Mouse (Mus musculus) hindbrain, embryonic 13.5 days (tissue): ENCODE data around the gene Vps18. TPM values are rescaled to one million over a fixed set of nuclear protein-coding genes. Genes with fewer than 3 reads are reported as not detected.

ENCODE experiments used
- ATAC-seq: fragments of 200-750 bp; cut with Nextera tagmentation; 2 replicates; pipeline ENCODE4 v1.8.0; 2017; ENCODE audit warnings: moderate TSS enrichment; ENCODE audit not compliant: low FRiP score
- H3K27ac ChIP-seq: fragments of 300-500 bp; sonication (generic); 2 replicates; pipeline ENCODE4 v1.5.1; 2015; ENCODE audit warnings: inconsistent platforms, mild to moderate bottlenecking, moderate library complexity
- H3K27me3 ChIP-seq: fragments of 300-500 bp; sonication (generic); 2 replicates; pipeline ENCODE4 v1.6.1; 2015; ENCODE audit warnings: mild to moderate bottlenecking, inconsistent platforms
- H3K36me3 ChIP-seq: fragments of 300-500 bp; sonication (generic); 2 replicates; pipeline ENCODE4 v1.6.1; 2015; ENCODE audit warnings: mild to moderate bottlenecking, inconsistent platforms
- H3K4me1 ChIP-seq: fragments of 300-500 bp; sonication (generic); replicated peaks from 2 replicates; pipeline ENCODE4 v1.6.1; 2015; ENCODE audit warnings: inconsistent platforms
- H3K4me2 ChIP-seq: fragments of 300-500 bp; sonication (generic); 2 replicates; pipeline ENCODE4 v1.6.1; 2015; ENCODE audit warnings: inconsistent platforms, mild to moderate bottlenecking, moderate library complexity
- H3K4me3 ChIP-seq: fragments of 300-500 bp; sonication (generic); 2 replicates; pipeline ENCODE4 v1.5.1; 2015; ENCODE audit warnings: mild to moderate bottlenecking, inconsistent platforms
- H3K9ac ChIP-seq: fragments of 300-500 bp; sonication (generic); 2 replicates; pipeline ENCODE4 v1.6.1; 2015; ENCODE audit warnings: mild to moderate bottlenecking, inconsistent platforms
- H3K9me3 ChIP-seq: fragments of 300-500 bp; sonication (generic); 2 replicates; pipeline ENCODE4 v1.6.1; 2016; ENCODE audit warnings: inconsistent platforms
- WGBS: fragments of 180-500 bp; shearing (Covaris S2); methylation state at CpG from one replicate; pipeline ENCODE4 v1.1.7; 2015; 5-methylcytosine and 5-hydroxymethylcytosine counted together
- polyA plus RNA-seq: library from polyadenylated mRNA; unstranded; fragments of >200 nt; fragmentation: Nextera tagmentation; extraction: Ambion mirVana; gene quantifications from 2 replicates; pipeline ENCODE4 v1.2.1, GENCODE M21; 2015

The Vps18 gene
- polyA plus RNA-seq, 1 experiment from 2014 or later: 26.0 TPM

DNA sequence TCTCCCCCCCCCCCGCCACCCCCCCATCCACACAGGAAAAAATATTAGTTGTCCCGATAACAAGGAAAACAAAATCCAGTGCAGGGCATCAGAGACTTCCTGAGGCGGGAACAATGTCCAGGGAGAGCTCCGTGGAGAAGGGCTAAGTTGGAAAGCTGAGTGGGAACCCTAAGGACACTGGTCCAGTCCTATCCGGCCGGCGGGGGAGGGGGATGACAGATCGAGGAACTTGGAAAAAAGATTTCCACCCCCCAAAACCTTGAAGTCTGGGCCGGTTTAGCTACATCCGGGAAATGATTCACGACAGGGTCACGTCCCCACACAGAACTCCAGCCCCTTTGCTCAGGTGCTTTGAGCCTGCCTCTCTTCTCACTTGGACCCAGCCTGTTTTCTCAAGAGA, 23.0 kb downstream of the Vps18 start:
- no peak overlapping the region for H3K4me3 ChIP-seq
- H3K27ac ChIP-seq: no peak overlapping the region
- H3K9ac ChIP-seq: no peak overlapping the region
- H3K27me3 ChIP-seq: peaks cover 60% of the 10 kb centered on the region
- peaks cover 16% of the 10 kb centered on the region for H3K4me1 ChIP-seq
- H3K9me3 ChIP-seq: no peaks in the 10 kb centered on the region; the same call in 1 of the 2 replicates
- ATAC-seq: no peak
- no peak overlapping the region for H3K4me2 ChIP-seq
- no peaks in the 10 kb centered on the region for H3K36me3 ChIP-seq
- WGBS: 62% methylated on average over 12 of the region's 12 CpGs

DNA sequence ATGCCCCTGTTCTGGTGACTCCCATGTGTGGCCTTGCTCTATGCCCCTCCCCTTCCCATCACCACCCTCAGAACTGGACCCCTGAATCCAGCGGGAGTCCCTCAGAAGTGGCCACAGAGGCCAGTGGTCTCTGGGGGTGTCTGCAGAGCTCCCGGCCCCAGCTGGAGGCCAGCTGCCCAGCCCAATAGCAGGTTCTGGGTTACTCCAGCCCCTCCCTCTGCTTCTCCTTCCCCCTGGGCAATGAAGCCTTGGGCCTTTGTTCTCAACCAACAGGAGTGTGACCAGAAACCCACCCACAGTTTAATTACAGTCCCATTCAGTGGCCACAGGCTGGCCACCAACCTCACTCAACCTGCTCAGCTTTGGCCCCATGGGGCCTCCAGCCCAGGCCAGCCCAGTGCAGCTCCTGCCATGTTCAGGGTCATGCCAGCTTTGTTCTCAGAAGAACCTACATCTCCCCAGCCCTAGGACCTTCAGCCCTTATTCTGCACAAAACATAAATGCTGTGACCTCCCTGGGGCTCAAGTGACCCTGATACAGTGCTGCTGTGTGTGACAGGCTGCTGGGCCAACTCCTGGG, 23.9 kb downstream of the Vps18 start:
- Histone ChIP-seq H3K4me2 (no peak overlapping the region), H3K27ac (no peak overlapping the region), H3K36me3 (no peaks in the 10 kb centered on the region), H3K9me3 (no peaks in the 10 kb centered on the region; the same call in 1 of the 2 replicates), H3K27me3 (peaks cover 68% of the 10 kb centered on the region), H3K4me3 (no peak overlapping the region), H3K9ac (no peak overlapping the region), H3K4me1 (peaks cover 16% of the 10 kb centered on the region)
- 21% methylated on average over 2 of the region's 2 CpGs for WGBS
- ATAC-seq: 0 out of 2 replicates have a peak, but pooled peaks have one; percentile 37

DNA sequence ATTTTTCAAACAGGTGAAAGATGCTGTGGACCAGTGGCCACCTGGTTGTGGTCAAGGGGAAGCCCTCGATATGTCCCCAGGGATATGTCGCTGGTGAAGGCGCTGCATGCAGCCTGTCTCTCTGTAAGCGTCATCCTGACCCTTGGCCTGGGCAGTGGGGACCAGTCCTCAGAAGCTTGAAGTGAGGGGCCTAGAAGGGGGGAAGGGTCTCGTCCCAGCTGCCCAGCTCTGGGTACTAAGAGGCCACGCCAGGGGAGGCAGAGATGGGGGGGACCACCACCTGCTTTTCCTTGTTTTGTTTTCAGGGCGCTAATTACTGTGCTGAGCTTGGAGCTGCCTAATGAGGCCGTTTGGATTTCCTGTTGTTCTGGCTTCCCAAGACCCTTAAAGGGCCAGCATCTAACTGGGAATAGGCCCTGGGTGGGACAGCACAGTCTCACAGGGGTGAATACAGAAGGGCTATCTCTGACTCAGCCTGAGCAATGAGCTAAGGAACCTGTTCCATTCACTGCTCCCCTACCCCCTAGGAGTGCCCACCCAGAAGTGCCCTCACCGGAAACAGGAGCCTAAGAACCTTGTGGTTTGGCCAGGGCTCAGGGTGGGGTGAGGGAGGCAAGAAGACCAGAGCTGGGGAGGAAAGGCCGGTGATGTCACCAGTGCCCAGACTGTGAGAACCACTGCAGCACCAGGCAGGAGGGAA, 25.4 kb downstream of the Vps18 start:
- H3K4me2 ChIP-seq: no peak overlapping the region
- no peaks in the 10 kb centered on the region for H3K36me3 ChIP-seq
- ATAC-seq: 0 out of 2 replicates have a peak, but pooled peaks have one; percentile 40
- WGBS: 34% methylated on average over 10 of the region's 10 CpGs
- no peak overlapping the region for H3K27ac ChIP-seq
- no peak overlapping the region for H3K9ac ChIP-seq
- H3K4me3 ChIP-seq: no peak overlapping the region
- H3K27me3 ChIP-seq: peaks cover 81% of the 10 kb centered on the region
- no peaks in the 10 kb centered on the region; the same call in 1 of the 2 replicates for H3K9me3 ChIP-seq
- H3K4me1 ChIP-seq: peaks cover 16% of the 10 kb centered on the region

DNA sequence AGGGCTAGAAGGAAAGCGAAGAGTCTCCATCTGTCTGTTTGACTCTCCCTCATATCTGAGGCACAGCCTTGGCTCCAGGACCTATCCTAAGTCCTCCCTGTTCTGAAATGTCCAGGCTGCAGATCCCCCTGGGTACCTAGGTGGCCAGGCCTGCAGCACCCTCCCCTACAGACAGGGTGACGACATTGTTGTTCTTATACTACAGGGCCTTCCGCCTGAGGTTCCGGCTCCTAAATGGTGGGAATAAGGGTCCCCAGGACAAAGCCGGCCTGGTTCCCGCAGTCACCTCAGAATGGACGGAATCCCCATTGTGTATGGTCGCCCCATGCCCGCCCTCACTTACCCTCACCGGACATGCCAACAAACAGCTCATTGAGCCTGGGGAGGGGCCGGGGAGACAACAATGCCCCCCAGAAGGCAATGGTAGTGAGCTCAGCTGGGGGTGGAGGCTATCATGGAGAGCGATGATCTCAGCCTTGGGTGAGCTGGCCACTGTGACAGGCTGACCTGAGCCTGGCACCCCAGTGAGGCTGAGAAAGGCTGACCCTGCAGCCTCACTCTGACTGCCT, 26.3 kb downstream of the Vps18 start:
- no peaks in the 10 kb centered on the region; the same call in 1 of the 2 replicates for H3K9me3 ChIP-seq
- H3K36me3 ChIP-seq: no peaks in the 10 kb centered on the region
- H3K4me2 ChIP-seq: no peak overlapping the region
- H3K4me3 ChIP-seq: no peak overlapping the region
- peaks cover 83% of the 10 kb centered on the region for H3K27me3 ChIP-seq
- WGBS: 61% methylated on average over 12 of the region's 12 CpGs
- ATAC-seq: no peak
- H3K27ac ChIP-seq: no peak overlapping the region
- H3K9ac ChIP-seq: no peak overlapping the region
- peaks cover 16% of the 10 kb centered on the region for H3K4me1 ChIP-seq

DNA sequence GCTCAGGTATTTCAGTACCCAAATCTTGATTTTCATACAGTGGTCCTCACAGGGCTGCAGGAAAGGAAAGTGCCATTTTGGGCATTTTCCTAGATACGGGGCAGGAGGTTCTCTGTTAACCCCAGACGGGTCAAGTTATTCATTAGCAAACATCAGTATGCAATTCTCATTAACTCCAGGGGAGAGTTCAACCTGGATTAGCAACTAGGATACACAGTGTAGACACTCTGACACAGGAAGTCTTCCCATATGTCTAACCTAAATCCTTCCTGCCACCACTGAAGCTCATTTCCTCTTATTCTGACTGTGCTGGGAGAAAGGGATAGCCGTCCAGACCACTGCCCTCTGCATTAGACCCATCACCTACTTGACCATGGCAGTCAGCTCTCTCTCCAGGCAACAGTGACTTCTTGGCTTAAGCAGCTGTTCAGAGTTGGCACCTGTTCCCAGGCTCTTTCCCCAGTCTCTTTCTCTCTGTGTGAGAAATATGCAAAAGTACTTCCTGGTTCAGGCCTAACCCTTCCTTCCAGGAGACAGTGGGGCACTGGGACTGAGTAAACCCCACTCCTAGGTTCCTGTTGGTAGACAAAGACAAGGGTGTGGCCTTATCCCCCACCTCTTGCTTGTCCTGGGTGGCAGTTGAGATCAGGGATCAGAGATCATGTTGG, 29.6 kb downstream of the Vps18 start:
- H3K27me3 ChIP-seq: peaks cover 97% of the 10 kb centered on the region
- ATAC-seq: no peak
- no peak overlapping the region for H3K4me2 ChIP-seq
- H3K9ac ChIP-seq: no peak overlapping the region
- H3K36me3 ChIP-seq: no peaks in the 10 kb centered on the region
- no peaks in the 10 kb centered on the region; the same call in 1 of the 2 replicates for H3K9me3 ChIP-seq
- H3K27ac ChIP-seq: no peak overlapping the region
- H3K4me3 ChIP-seq: no peak overlapping the region
- WGBS: 66% methylated on average over 3 of the region's 3 CpGs
- H3K4me1 ChIP-seq: peaks cover 37% of the 10 kb centered on the region

DNA sequence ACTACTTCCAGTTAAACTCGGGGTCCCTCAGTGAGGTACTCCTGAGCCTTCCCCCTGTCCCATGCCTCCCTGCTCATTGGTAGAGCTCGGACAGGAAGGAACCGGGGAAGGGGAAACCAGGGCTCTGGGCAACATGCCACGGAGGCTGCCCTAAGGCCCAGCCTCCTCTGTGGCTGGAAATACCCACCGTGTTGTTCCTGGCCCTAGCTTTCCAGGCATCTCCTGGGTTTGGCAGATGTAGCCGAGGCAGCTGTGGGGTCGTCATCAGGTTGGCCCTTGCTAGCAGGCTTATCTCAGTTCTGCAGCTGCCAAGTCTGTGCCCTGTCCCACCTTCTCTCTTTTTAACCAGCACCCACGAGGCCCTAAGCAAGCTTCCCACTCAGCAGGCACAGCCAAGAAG, 32.0 kb downstream of the Vps18 start:
- Histone ChIP-seq H3K36me3 (no peaks in the 10 kb centered on the region), H3K4me1 (peaks cover 49% of the 10 kb centered on the region), H3K27ac (no peak overlapping the region), H3K4me2 (no peak overlapping the region), H3K9me3 (no peaks in the 10 kb centered on the region; the same call in 1 of the 2 replicates), H3K9ac (no peak overlapping the region), H3K4me3 (no peak overlapping the region), H3K27me3 (peaks cover 97% of the 10 kb centered on the region)
- no peak for ATAC-seq
- 66% methylated on average over 8 of the region's 8 CpGs for WGBS

DNA sequence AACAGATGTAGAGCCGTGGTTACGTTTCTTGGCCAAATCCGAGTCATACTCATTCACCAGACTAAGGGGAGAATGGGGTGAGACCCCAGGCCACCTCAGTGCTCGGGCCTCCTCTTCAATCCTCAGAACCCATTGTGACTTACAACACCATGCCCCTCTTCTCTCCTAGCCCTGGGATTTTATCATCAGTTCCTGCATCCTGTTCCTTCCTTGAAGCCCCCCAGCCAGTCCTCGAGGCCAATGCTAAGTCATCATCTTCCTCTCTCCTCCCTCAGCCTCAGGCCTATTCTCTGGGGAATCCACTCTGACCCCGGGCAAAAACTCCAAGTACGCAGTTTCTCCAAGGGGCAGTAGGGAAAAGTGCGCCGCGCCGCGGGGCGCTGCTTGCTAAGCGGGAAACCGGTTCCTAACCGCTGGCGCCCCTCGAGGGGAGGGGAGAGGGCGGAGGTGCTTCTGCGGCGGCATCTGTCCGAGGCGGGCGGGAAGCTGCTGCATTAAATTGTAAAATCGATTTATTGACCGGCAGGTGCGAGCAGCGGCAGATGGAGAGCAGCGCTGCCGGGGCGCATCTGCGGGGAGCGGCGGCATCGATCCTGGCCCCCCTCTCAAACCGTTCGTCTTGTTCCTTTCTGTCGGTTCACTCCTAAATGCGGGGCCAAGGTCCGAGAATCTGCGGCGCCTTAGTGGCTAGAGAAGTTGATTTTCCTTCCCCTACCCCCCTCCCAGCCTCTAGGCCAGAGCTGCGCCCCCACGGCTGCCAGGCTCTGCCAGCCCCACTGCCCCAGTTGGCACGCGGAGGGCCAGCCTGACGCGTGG, 33.4 kb downstream of the Vps18 start:
- H3K4me1 ChIP-seq: peaks cover 63% of the 10 kb centered on the region
- no peak overlapping the region; the same call in 1 of the 2 replicates for H3K27ac ChIP-seq
- no peak for ATAC-seq
- H3K9me3 ChIP-seq: no peaks in the 10 kb centered on the region
- no peaks in the 10 kb centered on the region for H3K36me3 ChIP-seq
- WGBS: 1% methylated on average over 48 of the region's 48 CpGs
- peak overlapping the region; percentile 60 for H3K9ac ChIP-seq
- peaks cover 97% of the 10 kb centered on the region for H3K27me3 ChIP-seq
- H3K4me2 ChIP-seq: peak overlapping the region; percentile 66
- H3K4me3 ChIP-seq: peak overlapping the region; percentile 37

DNA sequence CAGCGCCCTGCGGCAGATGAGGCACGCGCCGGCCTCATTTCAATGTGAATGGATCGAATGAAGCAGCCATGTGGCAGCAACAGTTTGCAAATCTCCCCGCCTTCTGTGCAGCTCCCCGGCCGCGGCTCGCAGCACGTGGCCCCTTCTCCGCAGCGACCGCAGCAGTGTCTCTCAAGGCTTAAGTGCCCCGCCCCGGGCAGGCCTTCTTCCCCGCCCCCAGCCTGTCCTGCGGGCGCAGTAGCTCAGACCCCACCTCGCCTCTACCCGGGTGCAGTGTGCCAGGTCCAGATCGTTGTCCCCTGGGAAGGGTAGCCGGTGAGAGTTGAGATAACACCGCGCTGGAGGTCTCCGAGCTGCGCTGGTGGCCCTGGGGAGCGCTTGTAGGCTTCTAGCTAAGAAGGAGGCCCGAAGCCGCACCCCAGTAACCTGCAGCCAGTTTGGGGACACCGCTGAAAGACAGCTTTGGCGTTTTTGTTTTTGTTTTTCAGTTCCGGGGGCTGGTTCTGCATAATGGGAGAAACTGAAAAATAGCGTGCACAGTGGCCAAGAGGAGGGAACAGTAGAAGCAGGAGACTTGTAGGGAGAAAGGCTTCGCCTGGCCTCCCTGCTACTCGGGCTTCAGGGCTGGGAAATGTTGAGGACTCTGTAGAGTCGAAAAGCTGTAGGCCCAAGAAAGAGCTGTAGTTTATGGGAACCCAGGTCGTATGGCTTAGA, 34.2 kb downstream of the Vps18 start:
- peak; percentile 67 for ATAC-seq
- Histone ChIP-seq H3K36me3 (no peaks in the 10 kb centered on the region), H3K27ac (no peak overlapping the region), H3K4me3 (peak overlapping the region; percentile 37), H3K4me2 (peak overlapping the region; percentile 66), H3K9ac (peak overlapping the region; percentile 60), H3K27me3 (peaks cover 97% of the 10 kb centered on the region), H3K4me1 (peaks cover 69% of the 10 kb centered on the region), H3K9me3 (no peaks in the 10 kb centered on the region)
- 2% methylated on average over 39 of the region's 39 CpGs for WGBS

DNA sequence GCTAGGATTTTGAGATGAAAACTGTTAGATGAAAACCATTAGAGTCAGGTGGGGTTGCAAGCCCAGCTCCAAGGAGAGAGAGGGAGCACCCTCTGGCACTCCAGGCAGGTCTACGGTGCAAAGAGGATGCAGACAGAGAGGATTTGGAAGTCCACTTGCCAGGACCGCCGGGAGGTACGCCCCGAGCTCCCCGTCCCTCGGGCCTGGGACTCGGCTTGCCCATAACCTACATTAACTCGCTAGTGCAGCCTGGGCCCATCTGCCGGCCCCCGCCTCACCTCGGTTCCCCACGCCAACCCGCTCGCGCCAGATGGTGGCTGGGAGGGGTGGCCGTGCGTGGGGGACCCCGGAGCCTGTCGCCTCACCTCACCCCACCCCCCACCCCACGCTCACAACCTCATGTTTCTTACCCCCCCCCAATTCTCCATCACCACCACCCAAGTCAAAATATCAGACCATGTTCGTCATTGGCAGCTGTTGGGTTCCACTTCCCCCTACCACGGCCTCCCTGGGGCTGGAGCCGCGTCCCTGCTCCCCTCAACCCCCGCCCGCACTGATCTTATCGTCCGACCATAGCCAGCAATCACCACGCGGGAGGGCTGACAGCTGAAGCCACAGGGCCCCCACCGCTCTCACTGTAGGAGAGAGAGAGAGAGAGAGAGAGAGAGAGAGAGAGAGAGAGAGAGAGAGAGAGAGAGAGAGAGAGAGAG, 35.5 kb downstream of the Vps18 start:
- no peak for ATAC-seq
- H3K9ac ChIP-seq: no peak overlapping the region
- WGBS: 2% methylated on average over 31 of the region's 32 CpGs

DNA sequence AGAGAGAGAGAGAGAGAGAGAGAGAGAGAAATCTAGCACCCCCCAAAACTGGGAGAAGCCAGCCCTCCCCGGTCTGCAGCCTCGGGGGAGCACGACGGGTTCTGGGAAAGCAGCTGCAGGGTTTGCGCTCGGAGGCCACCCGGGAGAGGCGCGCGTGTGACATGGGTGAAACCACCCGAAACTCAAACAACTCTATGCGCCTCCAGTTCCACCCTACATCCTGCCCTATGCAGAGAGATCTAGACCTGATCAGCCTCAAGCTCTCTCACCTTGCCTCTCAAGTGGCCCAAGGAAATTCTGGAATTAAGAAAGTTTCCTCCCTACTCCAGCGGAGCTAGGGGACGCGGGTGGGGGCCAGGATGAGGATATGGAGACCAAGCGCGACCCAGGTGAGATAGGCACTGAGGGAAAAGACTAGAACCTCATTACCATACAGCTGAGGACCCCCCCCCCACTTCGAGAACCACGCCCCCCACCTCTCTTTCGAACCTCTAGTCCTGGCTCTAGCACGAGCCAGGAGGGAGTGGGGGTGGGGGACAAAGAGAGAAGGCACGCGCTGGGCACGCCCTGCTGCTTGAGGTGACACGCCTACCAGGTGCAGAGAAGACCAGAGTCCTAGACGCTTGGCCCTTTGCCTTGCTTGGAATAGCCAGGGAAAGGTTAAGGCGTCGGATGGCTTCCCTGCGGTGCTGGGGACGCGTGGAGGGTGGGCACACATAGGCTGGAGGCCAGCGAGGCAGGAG, 36.2 kb downstream of the Vps18 start:
- no peaks in the 10 kb centered on the region for H3K36me3 ChIP-seq
- no peak; the same call in 1 of the 2 replicates for ATAC-seq
- H3K9me3 ChIP-seq: no peaks in the 10 kb centered on the region
- peak overlapping the region; percentile 68; the same call in 1 of the 2 replicates for H3K9ac ChIP-seq
- H3K4me2 ChIP-seq: peak overlapping the region; percentile 83
- peaks cover 83% of the 10 kb centered on the region for H3K4me1 ChIP-seq
- H3K27me3 ChIP-seq: peaks cover 99% of the 10 kb centered on the region
- 2% methylated on average over 32 of the region's 32 CpGs for WGBS
- no peak overlapping the region for H3K27ac ChIP-seq
- H3K4me3 ChIP-seq: peak overlapping the region; percentile 49

More for the DNA sequence above, 35.5 kb downstream of the Vps18 start:
- H3K4me1 ChIP-seq: peaks cover 78% of the 10 kb centered on the region
- H3K4me2 ChIP-seq: peak overlapping the region; percentile 83
- peak overlapping the region; percentile 49 for H3K4me3 ChIP-seq
- no peaks in the 10 kb centered on the region for H3K36me3 ChIP-seq
- H3K27ac ChIP-seq: no peak overlapping the region
- no peaks in the 10 kb centered on the region for H3K9me3 ChIP-seq
- peaks cover 98% of the 10 kb centered on the region for H3K27me3 ChIP-seq
